Mouse (Mus musculus) thymus, postnatal 14 days (tissue): ENCODE measurements around the gene Ccp110.

Experiments used
- DNase-seq: peaks from one replicate; pipeline ENCODE4 v3.0.0; 2021

Gene Ccp110

DNA sequence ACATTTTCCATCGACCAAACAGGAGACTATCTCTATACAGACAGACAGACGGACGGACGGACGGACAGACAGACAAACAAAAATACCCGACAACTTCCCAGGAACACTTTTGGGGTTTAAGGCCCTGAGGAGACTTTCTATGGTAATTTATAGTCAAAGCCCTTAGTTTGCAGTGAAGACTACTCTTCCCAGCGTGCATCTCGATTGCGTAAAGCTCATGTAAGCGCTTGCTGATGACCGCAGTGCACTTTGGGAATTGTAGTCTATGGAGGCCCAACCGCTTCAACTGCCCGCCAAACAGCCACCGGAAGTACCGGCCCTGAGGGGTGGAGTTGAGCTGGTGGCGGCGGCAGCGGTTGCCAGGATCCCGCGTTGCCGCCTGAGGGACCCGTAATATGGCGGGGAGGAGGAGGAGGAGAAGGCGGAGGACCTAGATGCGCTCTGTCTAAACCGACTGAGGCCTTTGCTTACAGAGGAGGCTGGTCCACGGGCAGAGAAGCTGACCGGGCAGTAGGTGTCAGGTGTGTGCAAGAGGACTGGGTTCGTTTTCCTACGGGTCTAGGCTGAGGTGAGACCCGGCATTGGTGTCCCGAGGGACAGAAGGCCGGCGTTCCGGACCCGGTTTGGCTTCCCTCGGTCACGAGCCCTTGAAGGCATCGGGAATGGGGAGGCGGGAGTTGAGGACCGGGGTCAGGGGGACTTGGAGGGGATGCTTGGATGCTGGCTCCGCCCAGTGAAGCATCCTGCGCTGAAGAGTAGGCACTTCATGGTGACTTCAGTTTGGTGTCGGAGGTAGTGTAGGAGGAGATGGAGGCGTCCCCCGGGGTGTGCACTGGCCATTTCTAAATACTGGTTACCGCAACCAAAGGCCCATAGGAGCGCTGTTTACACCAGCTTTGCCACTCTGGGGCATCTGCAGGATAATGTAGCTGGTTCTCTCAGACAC, at the start of gene Ccp110:
Ccp110 (plus strand) TSS at position 325 of the 946 bp plus-strand sequence.
- peak; percentile 93 for DNase-seq

DNA sequence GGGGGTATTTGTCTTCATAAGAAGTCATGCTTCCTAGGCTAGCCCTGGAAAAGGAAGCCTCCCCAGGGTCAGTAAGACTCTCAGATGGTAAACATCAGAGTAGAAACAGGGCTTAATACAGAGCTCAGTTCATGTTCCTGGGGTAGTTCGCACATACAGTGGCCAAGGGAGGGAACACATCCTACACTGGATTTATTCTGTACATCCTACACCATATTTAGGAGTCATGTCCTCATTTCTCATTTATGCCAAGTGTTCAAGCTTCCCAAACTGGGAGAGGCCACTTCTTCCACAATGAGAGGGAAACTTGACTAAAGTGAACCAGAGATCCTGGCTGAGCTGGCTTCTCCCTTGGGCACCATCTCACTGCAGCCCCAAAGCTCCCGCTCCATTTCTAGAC, 44.6 kb upstream of the Ccp110 start:
- DNase-seq: no peak

DNA sequence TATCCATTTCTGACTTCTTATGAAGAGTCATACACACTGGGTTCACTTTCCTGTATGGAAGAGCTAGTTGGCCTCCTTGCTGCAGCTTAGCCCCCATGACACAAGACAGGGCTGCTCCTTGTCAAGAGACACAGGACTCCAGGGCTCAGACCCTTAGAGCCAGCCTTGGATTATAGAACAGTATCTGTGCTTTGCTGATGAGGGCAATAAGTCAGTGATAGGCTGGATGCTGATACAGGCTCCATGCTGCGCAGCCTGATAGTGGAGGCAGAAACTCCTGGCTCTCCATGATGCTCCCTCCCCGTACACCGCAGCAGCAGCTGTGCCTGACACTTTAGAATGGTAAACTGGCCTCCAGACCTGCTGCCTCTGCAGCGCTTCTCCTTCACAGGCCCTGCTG, 42.2 kb upstream of the Ccp110 start:
- no peak for DNase-seq

DNA sequence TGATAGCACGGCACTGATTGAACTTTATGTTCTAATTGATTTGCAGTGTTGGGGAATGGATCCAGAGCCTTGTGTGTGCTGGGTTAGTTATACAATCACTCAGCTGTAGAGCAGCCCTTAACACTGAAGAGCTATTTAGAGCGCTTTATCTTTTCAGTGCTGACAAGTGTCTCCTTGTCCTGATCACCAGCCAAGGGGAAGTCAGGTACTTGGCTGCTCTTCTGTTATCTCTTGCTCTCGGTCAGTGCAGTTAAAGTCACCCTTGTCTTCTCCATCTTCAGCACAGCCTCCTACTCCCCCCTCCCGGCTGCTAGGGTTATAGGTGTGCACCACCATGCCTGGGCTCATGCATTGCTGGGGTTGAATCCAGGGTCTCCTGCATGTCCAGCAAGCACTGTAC, 35.5 kb upstream of the Ccp110 start:
- no peak for DNase-seq

DNA sequence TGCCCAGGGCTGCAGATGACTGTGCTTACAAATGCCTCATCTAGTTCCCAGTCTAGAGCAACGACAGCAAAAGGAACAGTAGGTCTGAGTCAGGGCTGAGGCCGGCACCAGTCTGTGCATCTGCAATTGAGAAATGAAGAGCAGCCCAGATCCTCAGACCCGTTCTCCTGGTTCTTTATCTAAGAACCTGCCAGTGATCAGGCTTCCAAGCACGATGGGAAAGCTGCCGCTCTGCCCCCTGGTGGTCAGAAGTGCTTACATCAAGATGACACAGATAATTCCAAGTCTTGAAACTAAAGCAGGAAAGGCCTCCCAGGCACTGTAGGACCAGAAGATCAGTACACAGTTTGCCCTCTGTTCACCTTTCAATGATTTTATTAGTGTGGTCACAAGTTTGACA, 24.2 kb upstream of the Ccp110 start:
- DNase-seq: peak; percentile 78

DNA sequence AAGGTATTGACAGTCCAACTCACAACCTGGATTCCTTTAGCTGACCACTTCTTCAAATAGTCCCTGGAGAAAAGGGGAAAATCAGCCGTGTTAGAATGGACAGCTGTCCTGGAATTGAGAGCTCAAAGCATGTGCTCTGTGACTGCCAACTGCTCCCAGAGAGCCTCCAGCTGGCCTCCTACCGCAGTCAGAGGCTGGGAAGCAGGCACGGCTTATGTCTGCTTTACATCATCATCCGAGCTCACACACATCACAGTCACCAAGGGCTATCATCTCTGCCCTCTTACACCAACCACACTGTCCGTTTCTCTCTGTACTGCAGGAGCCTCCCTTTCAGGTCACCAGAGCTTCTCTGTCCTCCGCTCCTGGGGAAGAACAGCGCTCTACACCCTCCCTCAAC, 23.3 kb upstream of the Ccp110 start:
- no peak for DNase-seq

DNA sequence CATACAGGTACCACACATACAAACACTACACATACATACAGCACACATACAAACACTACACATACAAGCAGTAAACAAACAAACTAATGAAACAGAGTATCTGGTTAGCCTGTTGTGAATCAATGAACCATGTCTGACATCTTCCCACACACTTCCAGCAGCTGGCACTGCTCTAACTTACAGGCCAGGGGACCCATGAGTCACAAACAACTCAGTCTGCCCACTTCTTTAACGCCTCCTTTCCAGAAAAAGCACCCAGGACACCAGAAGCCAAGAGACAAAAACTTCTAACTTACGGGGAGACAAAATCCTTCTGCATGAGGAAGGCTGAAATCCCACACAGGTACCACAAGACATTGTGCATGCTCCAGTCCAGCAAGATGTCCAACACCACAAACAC, 21.1 kb upstream of the Ccp110 start:
- no peak for DNase-seq

DNA sequence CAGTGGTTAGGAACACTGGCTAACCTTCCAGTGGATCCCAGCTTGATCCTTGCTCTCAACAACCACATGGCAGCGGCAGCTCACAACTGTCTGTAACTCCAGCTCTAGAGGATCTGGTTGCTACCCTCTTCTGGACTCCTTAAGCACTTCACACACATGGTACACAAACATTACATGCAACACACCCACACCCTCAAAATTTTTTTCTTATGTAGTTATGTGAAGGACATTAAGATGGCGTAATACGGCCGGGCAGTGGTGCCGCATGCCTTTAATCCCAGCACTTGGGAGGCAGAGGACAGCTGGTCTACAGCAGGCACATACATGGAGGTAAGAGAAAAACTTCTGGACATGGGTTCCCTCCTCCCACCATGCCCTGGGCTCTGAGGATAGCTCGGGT, 16.2 kb upstream of the Ccp110 start:
- no peak for DNase-seq

DNA sequence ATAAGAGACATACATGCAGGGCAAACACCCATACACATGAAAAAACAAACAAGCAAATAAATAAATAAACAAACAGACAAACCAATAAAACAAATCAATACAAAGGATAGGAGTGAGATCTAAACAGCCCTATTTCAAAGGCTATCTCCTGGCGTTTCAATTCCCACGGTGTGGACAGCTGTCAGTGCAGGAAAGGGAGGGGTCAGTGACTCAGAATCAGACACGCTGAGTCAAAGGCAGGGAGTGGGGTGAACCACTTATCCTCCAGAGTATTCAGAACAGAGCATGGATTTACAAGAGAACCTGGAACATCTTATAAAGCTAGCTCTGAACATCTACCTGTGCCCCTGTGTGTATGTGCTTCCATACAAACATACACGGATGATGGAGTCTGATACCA, 15.2 kb upstream of the Ccp110 start:
- DNase-seq: no peak

DNA sequence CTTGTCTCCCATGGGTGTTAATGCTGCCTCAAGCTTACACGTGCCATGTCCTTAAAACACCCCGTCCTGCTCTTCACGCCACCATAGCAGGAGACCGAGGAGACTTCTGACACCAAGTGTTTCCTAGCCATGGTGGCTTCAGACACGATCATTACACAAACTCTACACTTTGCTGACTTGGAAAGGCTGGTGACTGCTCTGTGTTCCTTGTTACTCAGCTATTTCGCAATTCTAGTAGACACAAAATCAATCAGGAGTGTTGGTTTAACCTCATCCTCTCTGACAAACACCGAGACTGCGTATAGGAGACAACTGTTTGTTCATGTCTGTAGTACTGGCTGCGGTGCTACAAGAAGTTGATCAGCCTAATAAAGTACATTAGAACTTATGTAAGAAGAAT, 13.5 kb upstream of the Ccp110 start:
- no peak for DNase-seq

DNA sequence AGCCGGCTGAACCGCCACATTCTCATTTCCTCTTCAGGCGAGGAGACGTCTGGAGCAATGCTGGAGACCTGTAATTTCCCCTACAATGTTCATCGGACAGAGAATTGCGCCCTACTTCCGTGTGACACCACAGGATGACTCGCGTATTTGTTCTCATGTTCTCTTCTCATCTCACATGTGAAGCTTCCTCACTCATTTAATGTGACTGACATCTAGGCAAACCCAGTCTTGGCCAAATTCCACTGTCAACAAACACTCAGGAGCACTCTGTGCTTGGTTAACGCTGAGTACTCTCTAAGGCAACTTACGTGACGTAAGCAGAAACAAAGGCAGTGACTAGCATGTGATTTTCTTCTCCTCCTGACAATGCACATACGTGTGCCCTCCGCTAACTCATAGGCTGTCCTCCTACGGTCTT, 9.2 kb upstream of the Ccp110 start:
- no peak for DNase-seq

DNA sequence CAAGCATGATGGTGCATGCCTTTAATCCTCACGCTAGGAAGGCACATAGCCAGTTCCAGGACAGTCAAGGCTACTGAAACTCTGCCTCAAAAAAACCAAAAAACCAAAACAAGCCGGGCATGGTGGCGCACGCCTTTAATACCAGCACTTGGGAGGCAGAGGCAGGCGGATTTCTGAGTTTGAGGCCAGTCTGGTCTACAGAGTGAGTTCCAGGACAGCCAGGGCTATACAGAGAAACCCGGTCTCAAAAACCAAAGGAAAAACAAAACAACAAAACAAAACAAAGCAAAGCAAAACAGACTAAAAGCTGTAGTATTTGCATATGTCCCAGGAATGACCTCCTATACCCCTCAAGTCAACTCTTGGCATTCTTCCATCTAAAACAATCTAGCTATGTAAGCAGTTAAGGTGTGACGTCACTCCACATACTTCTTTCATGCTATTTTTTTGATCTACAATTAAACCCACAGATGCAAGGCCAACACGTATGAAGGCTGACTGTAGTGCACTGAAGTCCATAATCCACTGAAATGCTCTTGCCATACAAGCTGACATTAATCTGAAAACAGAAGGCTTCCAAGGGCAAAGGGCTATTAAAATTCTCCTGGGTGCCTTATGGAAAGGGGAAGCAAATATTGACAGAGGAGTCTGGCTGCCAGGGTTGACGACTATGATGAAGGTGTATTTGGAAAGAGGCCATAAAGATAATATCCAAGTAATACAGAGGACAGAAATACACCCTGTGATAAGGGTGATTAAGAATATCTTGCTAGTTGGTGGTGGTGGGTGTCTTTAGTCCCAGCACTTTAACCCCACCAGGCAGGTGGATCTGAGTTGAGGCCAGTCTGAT, 8.1 kb upstream of the Ccp110 start:
- no peak for DNase-seq

DNA sequence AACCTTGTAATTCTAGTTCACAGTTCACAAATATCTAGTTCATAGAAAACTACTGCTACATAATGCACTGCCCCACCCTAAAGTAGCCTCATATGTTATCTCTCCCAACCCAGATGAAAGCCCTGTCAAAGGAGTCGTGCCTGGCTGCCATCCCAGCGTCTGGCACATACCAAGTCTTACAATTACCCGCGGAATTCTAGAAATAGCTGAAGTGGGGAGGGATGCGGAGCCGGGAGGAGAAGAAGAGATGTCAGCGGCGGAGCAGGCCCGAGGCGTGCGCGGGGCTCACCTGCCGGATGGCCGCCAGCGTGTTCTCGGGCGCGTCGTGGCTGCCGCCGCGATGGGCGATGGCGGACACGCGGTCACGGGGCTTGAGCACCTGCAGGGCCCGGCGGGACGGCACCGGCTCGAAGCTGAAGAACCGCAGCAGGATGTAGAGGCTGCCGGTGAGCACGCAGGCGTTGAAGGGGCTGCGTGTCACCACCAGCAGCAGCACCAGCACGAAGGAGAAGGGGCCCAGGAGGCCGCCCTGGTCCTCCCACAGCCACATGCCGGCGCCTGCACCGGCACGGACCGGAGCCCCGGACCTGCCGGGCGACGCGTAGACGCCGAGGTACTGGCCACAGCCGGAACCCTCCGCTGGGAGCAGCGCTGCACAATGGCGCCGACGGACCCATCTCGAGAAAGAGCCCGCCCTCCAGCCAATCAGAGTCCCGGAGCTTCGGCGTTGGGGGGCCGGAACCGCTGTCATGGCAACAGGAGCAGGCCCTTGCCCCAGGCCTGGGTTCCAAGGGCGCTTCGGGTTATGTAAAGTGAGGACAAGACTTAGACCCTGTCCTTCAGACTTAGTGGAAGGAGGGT, 7.0 kb upstream of the Ccp110 start, which contains the start of gene Gde1:
Gde1 (minus strand) TSS at position 678 of the 861 bp plus-strand sequence.
- DNase-seq: peak; percentile 94

DNA sequence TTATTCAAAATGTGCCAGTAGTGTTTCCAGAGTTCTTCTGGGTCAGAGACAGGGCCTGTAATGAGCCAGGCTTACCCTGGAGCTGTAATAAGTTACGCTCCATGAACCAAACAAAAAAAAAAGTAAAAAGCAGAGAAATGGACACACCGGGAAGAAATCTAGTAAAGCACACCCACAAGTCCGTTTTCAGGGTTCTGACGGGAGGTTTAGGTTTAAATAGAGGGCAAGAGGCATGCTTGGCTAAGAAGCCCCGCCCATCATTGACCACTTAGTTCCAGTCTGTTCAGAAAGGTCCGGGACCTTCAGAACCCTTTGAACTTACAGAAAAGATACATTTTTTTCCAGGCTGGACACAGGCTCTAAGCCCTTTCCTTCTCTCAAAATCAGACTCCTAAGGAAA, 6.3 kb upstream of the Ccp110 start:
- peak; percentile 19 for DNase-seq

DNA sequence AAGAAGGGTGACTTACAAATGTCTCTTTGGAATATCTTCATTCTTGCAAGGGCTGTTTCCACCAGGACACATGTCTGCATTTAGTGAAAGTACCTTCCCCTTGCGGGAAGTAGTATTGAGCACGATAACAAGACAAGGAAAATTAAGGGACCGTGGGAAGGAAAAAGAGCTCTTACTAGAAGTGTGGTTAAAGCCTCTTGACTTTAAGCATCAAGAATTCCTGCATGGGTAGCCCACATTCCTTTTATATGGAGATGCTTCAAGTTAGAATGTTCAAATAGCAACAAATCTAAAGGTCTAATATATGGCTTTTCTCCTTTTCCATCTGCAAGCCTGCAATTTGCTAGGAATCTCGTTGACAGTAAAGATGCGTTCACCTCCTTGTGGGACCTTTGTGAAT, 5.9 kb upstream of the Ccp110 start:
- no peak for DNase-seq

DNA sequence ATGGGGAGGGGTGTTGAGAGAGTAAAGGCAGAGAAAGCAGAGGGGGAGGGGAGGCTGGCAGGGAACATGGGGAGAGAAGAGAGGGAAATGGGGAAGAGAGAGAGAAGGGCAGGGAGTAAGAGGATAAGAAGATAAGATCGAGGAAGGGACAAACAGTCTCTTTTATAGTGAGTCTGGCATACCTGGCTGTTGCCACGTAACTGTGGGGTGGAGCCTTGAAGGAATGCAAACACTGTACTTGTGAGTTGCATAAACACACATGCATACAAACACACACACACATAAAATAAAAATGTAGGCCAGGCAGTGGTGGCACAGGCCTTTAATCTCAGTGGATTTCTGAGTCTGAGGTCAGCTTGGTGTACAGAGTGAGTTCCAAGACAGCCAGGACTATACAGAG, 5.1 kb upstream of the Ccp110 start:
- no peak for DNase-seq

DNA sequence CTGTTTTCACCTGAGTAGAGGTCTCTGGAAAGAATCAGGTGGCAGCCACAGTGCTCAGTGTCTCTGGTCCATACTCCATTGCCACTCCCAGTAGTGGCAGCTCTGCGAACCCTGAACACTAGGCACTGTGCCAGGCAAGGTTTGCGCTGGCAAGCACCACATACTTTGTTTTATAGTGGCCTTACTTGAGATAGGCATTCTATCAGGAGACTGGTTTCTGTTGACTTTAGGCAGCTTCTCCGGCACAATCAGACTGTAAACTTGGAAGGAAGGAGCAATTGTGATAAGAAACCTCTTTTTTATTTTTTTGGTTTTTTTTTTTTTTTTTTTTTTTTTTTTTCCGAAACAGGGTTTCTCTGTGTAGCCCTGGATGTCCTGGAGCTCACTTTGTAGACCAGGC, 4.3 kb upstream of the Ccp110 start:
- no peak for DNase-seq

DNA sequence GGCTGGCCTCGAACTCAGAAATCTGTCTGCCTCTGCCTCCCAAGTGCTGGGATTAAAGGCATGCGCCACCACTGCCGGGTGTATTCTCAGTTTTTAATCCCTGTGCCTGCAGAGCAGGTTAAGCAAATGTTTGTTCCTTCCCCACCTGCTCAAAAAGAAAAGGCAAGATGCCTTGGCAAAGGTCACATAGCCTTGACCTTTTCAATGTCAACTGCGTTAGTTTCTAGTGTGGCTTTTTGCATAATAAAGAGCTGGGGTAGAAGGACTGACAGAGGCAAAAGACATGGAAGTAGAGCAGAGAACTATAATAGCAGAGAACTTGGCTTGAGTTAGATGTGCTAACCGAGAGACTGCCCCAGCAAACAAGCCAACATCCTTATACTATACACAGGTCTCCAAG, 1.6 kb upstream of the Ccp110 start:
- no peak for DNase-seq

DNA sequence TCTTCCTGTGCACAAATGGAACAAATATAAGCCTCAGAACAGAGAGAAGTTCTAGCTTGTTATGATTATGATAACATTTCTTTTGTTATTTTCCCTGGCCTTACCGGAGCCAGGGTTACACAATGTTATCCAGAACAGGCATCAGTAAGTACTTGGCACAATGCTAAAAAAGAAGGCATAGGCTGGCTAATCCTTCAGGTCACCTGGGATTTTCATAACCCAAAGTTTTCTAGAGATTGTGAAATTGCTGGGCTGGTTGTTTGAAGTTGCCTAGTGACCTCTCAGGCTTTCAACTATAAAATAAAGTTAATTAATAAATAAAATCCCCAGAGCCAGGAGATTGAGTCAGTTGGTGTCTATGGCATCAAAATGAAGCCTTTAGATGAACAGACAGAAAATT, 2.5 kb downstream of the Ccp110 start:
- no peak for DNase-seq

DNA sequence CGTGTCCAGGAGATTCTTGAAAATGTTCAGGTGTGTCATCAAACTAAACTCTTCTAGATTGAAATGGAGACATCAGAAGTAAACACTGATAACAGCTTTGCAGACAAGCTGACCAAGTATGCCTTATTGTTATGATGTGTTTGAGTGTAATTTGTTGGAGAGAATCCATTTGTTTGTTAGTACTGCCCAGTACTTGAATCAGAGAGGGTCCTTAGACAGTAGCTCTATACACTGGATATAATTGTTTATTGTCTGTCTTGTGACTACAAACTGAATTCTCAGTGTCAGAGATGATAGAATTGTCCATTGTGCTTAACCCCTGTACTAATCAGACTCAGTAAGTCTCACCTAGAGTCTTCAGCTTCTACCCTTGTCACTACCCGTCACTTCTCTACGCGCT, 5.7 kb downstream of the Ccp110 start:
- no peak for DNase-seq

DNA sequence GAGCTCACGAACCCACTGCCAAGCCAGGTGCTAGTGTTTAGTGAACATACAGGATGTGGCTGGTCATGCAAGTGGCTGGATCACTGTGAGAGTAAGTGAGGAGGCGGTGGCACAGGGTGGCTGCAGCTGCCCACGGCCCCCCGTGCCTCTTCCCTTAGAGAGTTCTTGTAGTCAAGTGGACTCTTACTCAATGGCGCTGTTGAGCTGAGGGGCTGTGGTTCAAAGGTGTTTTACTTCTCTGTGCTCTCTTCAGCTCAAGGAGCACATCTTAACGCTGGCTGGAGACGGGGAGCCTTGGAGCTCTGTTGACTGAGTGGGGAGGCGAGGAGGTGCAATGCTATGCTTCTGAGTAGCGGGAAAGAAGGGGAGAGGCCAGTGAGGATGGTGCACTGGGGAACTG, 11.6 kb downstream of the Ccp110 start:
- no peak for DNase-seq

DNA sequence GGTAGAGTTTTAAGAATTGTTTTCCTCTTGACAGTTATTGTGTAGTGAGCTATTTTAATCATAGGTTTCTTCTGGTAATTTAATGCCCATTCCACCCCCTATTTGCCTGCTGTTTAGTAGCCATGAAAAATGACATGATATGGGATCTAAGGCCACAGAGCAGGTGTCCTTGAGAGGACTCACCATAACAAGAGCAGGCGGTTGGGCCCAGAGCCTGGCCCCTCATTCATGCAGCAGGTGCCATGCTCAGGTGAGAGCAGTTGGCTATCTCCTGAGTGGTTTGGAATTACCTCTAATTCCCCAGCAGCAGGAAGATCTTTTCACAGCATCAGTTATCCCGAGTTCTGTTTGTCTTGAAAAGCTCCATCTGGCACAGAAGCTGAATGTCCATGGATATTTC, 13.1 kb downstream of the Ccp110 start:
- DNase-seq: no peak
